9 mouse cellular contexts compared by ENCODE assay signal in the genomic region with DNA sequence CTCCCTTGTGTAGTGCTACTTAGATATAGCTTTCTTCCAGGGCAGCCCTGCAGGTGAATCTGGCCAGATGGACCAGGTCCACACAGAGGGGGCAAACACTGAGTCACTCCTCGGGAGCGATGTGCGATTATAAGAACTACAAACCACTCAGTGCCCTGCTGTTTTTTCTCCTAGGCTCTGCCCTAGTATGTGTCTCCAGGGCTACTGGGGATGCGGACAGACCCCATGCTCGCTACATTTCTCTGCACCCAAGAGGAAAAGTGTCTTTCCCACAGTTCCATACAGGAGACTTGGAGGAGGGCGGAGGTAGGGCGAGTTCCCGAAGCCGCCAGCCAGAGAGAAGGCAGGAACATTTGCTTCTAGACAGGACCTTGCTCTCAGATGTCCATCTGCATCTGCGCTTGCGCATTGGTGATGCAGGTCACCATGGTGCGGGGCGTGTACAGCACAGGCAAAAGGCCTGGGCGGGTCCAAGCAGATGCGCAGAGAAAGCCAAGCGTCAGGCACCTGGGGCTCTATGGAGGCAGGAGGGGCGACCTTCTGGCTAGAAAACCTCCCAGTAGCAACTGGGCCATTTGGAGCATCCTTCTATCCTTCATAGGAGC. TPM values are rescaled to one million over a fixed set of nuclear protein-coding genes. Genes with fewer than 3 reads are reported as not detected.
A peak's percentile ranks its signal among the peaks of the same experiment; 100 is the strongest.
DNase-seq lines count a peak whose midpoint lies in the region; ATAC-seq and TF ChIP-seq lines count a peak whose summit lies in the region.
"Had no signal": no experiment of that assay in that cellular context is flagged by ENCODE, and none has a peak within 500 bp of the region (broad histone marks: within the 10 kb centered on the region; RNA-seq: fewer than 3 reads in every experiment).

No protein-coding gene starts in this region.

- H3K9me3 ChIP-seq in liver, embryonic 12.5 days (replicated peaks): no peaks in the 10 kb centered on the region
- no peaks in the 10 kb centered on the region for H3K9me3 ChIP-seq in liver, postnatal 0 days (ENCODE audit: low read length)
- H3K9me3 ChIP-seq in embryonic facial prominence, embryonic 13.5 days: no peaks in the 10 kb centered on the region
- H3K9me3 ChIP-seq in intestine, embryonic 15.5 days: no peaks in the 10 kb centered on the region
- H3K9me3 ChIP-seq in midbrain, embryonic 13.5 days: no peaks in the 10 kb centered on the region
- H3K9me3 ChIP-seq: liver, embryonic 15.5 days had no signal

- no peak for TF ChIP-seq CTCF in liver, postnatal 0 days (IDR thresholded peaks at IDR 0.05; ENCODE audit: low read depth)

- H3K36me3 ChIP-seq in liver, embryonic 12.5 days: no peaks in the 10 kb centered on the region
- no peaks in the 10 kb centered on the region for H3K36me3 ChIP-seq in liver, postnatal 0 days (replicated peaks; ENCODE audit: insufficient read depth, low read length)
- no peaks in the 10 kb centered on the region for H3K36me3 ChIP-seq in embryonic facial prominence, embryonic 13.5 days
- no peaks in the 10 kb centered on the region for H3K36me3 ChIP-seq in intestine, embryonic 15.5 days
- H3K36me3 ChIP-seq in midbrain, embryonic 13.5 days: no peaks in the 10 kb centered on the region
- H3K36me3 ChIP-seq: liver, embryonic 15.5 days had no signal

- no peak overlapping the region for H3K4me3 ChIP-seq in liver, embryonic 12.5 days
- H3K4me3 ChIP-seq in liver, postnatal 0 days (ENCODE audit: low read depth, low read length): no peak overlapping the region
- H3K4me3 ChIP-seq in embryonic facial prominence, embryonic 13.5 days: peak overlapping the region; percentile 37
- peak overlapping the region; percentile 20 for H3K4me3 ChIP-seq in intestine, embryonic 15.5 days (replicated peaks)
- H3K4me3 ChIP-seq in midbrain, embryonic 13.5 days (replicated peaks): peak overlapping the region; percentile 68
- H3K4me3 ChIP-seq: liver, embryonic 15.5 days had no signal

- H3K4me2 ChIP-seq in liver, embryonic 12.5 days: peak overlapping the region; percentile 24; the same call in 1 of the 2 replicates
- no peak overlapping the region for H3K4me2 ChIP-seq in liver, postnatal 0 days (ENCODE audit: low read depth, low read length)
- peak overlapping the region; percentile 62 for H3K4me2 ChIP-seq in embryonic facial prominence, embryonic 13.5 days
- H3K4me2 ChIP-seq in intestine, embryonic 15.5 days (replicated peaks): peak overlapping the region; percentile 54
- H3K4me2 ChIP-seq in midbrain, embryonic 13.5 days (replicated peaks): peak overlapping the region; percentile 94
- H3K4me2 ChIP-seq: liver, embryonic 15.5 days had no signal

- no peak for ATAC-seq in liver, embryonic 12.5 days
- ATAC-seq in liver, postnatal 0 days: no peak
- ATAC-seq in embryonic facial prominence, embryonic 13.5 days (ENCODE audit: insufficient number of reproducible peaks, insufficient read depth, low FRiP score, low TSS enrichment, low read depth): no peak
- ATAC-seq in intestine, embryonic 15.5 days: peak; percentile 39
- ATAC-seq in midbrain, embryonic 13.5 days: peak; percentile 81

- H3K27ac ChIP-seq in liver, embryonic 12.5 days: no peak overlapping the region
- no peak overlapping the region for H3K27ac ChIP-seq in liver, postnatal 0 days (ENCODE audit: low read depth)
- no peak overlapping the region for H3K27ac ChIP-seq in embryonic facial prominence, embryonic 13.5 days
- no peak overlapping the region for H3K27ac ChIP-seq in intestine, embryonic 15.5 days
- H3K27ac ChIP-seq in midbrain, embryonic 13.5 days: peak overlapping the region; percentile 47; the same call in 1 of the 2 replicates
- H3K27ac ChIP-seq: liver, embryonic 15.5 days had no signal

- TF ChIP-seq EP300 in liver, postnatal 0 days (IDR thresholded peaks at IDR 0.05; ENCODE audit: low read depth): no peak

- H3K27me3 ChIP-seq in liver, embryonic 12.5 days (replicated peaks): peaks cover 58% of the 10 kb centered on the region
- peaks cover 39% of the 10 kb centered on the region for H3K27me3 ChIP-seq in liver, postnatal 0 days (ENCODE audit: insufficient read depth, low read length)
- H3K27me3 ChIP-seq in embryonic facial prominence, embryonic 13.5 days: peaks cover 61% of the 10 kb centered on the region
- H3K27me3 ChIP-seq in intestine, embryonic 15.5 days (replicated peaks): peaks cover 46% of the 10 kb centered on the region
- peaks cover 46% of the 10 kb centered on the region for H3K27me3 ChIP-seq in midbrain, embryonic 13.5 days

- DNase-seq in liver, postnatal 0 days: no peak
- peak; percentile 4 for DNase-seq in testis, postnatal 14 days (ENCODE audit: low spot score)
- no peak for DNase-seq in ovary, postnatal 10 days (ENCODE audit: low spot score)
- DNase-seq in thymus, adult 18-20 months: no peak

- no peaks in the 10 kb centered on the region for H3K4me1 ChIP-seq in liver, embryonic 12.5 days
- H3K4me1 ChIP-seq in liver, postnatal 0 days (ENCODE audit: insufficient read depth): no peaks in the 10 kb centered on the region
- H3K4me1 ChIP-seq in embryonic facial prominence, embryonic 13.5 days: peaks cover 17% of the 10 kb centered on the region
- H3K4me1 ChIP-seq in intestine, embryonic 15.5 days (replicated peaks): peaks cover 14% of the 10 kb centered on the region
- H3K4me1 ChIP-seq in midbrain, embryonic 13.5 days (replicated peaks): peaks cover 21% of the 10 kb centered on the region
- H3K4me1 ChIP-seq: liver, embryonic 15.5 days had no signal

- no peak overlapping the region for H3K9ac ChIP-seq in liver, embryonic 12.5 days
- no peak overlapping the region for H3K9ac ChIP-seq in liver, postnatal 0 days (replicated peaks)
- 0 out of 2 replicates have a peak overlapping the region, but pooled peaks have one; percentile 32 for H3K9ac ChIP-seq in embryonic facial prominence, embryonic 13.5 days
- H3K9ac ChIP-seq in intestine, embryonic 15.5 days: no peak overlapping the region
- H3K9ac ChIP-seq in midbrain, embryonic 13.5 days (replicated peaks): peak overlapping the region; percentile 69
- H3K9ac ChIP-seq: liver, embryonic 15.5 days had no signal

- WGBS in liver, embryonic 12.5 days (ENCODE audit: insufficient replicate concordance): 5% methylated on average over 17 of the region's 17 CpGs
- WGBS in liver, postnatal 0 days (ENCODE audit: insufficient replicate concordance): 8% methylated on average over 17 of the region's 17 CpGs
- WGBS in embryonic facial prominence, embryonic 13.5 days: 1% methylated on average over 17 of the region's 17 CpGs
- WGBS in intestine, embryonic 15.5 days: 1% methylated on average over 17 of the region's 17 CpGs
- 0% methylated on average over 17 of the region's 17 CpGs for WGBS in midbrain, embryonic 13.5 days

RNA-seq across cellular contexts. Expression of gene Pcdh15, which starts 2.5 kb away (rescaled TPM):
- polyA plus RNA-seq in liver, embryonic 12.5 days (2016; fragmentation: Nextera tagmentation; extraction: Ambion mirVana): 0.39 and 0.66 TPM in 2 replicates
- 0.04 TPM in 1 of 2 replicates, not detected in the other for polyA plus RNA-seq in liver, postnatal 0 days (2015; fragmentation: Nextera tagmentation; extraction: Ambion mirVana)
- polyA plus RNA-seq in embryonic facial prominence, embryonic 13.5 days (2015; fragmentation: Nextera tagmentation; extraction: Ambion mirVana): 6.4 and 6.6 TPM in 2 replicates
- polyA plus RNA-seq in intestine, embryonic 15.5 days (2015; fragmentation: Nextera tagmentation; extraction: Ambion mirVana): 0.83 and 1.3 TPM in 2 replicates
- 5.8 and 5.9 TPM in 2 replicates for polyA plus RNA-seq in midbrain, embryonic 13.5 days (2015; fragmentation: Nextera tagmentation; extraction: Ambion mirVana)

Comparison
In these comparisons a context has a peak if more than half of its experiments do, and no peak if none do; other contexts are left out.
1. ATAC-seq: peak in intestine, embryonic 15.5 days (single experiment) and midbrain, embryonic 13.5 days (single experiment); none in liver, embryonic 12.5 days (single experiment), liver, postnatal 0 days (single experiment) and embryonic facial prominence, embryonic 13.5 days (single experiment).
2. H3K4me3 ChIP-seq: peak in embryonic facial prominence, embryonic 13.5 days (single experiment), intestine, embryonic 15.5 days (single experiment) and midbrain, embryonic 13.5 days (single experiment); none in liver, embryonic 12.5 days (single experiment) and liver, postnatal 0 days (single experiment).
3. H3K9ac ChIP-seq: peak in embryonic facial prominence, embryonic 13.5 days (single experiment) and midbrain, embryonic 13.5 days (single experiment); none in liver, embryonic 12.5 days (single experiment), liver, postnatal 0 days (single experiment) and intestine, embryonic 15.5 days (single experiment).